Mouse (Mus musculus) adrenal gland, postnatal 36 days (tissue): ENCODE measurements around the gene Kif2a. TPM values are rescaled to one million over a fixed set of nuclear protein-coding genes. Genes with fewer than 3 reads are reported as not detected.

Experiments
- DNase-seq, 2 experiments: peaks; one replicate each; pipeline ENCODE4 v3.0.0; 2021; ENCODE audit warnings: mixed read lengths in 1 of 2
- long read RNA-seq, 2 experiments: library from polyadenylated mRNA; stranded (forward); transcript quantifications; one replicate each; pipeline ENCODE4 v2.0.0; 2021; ENCODE audit warnings: borderline sequencing depth in 2 of 2
- total RNA-seq, 2 experiments: library from RNA; stranded (reverse); gene quantifications; 2 replicates each; pipeline ENCODE4 v1.2.3; 2021

Kif2a gene
- 10 to 100 TPM; 49.5 to 51.6 TPM for total RNA-seq
- long read RNA-seq, experiment 1, full-length matches to known transcripts = 1 of 7 reads
- long read RNA-seq, experiment 1, partial matches to known transcripts = 2 of 7 reads
- long read RNA-seq, experiment 1, other reads (novel, unspliced or antisense) = 4 of 7 reads
- long read RNA-seq, experiment 2, full-length matches to known transcripts = 1 of 2 reads
- long read RNA-seq, experiment 2, partial matches to known transcripts = 0 of 2 reads
- long read RNA-seq, experiment 2, other reads (novel, unspliced or antisense) = 1 of 2 reads

DNA sequence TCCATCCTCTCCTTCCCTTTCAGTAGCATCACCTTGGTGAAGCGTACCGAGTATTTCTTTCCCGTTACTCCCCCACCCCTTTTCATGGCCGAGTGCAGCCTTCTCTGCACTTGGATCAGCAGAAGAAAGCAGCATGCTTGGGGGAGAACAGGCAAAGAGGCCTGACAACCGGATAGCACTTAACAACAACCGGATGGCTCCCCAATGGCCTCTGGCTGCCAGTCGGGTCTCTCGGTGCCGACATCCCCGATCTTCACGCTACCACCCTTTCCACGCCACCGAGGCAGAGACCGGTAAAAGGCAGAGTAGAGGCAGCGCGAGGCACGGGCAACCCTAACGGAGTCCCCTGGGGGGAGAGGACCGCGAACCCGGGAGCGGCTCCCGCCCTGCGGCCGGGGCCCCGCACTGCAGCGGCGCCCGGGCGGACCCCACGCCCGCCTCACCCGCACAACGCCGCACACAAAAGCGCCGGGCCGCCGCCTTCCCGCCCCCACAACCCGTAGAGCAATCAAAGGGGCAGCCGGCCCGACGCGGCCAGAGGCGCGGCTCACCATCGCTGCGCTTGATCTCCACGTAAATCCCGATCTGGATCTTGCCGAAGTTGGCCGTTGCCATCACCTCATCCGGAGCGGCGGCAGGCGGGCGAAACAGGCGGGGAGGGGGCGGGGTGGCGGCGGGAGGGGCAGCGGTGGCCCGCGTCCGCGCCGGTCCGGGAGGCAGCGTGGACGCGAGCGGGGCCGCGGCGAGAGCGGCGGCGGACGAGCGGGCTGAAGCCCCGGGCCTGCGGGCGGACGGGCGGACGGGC, at the start of gene Kif2a:
TSS of gene Kif2a (minus strand) at position 666 of the 805 bp plus-strand sequence.
- DNase-seq = peak; percentile 46 to 55

DNA sequence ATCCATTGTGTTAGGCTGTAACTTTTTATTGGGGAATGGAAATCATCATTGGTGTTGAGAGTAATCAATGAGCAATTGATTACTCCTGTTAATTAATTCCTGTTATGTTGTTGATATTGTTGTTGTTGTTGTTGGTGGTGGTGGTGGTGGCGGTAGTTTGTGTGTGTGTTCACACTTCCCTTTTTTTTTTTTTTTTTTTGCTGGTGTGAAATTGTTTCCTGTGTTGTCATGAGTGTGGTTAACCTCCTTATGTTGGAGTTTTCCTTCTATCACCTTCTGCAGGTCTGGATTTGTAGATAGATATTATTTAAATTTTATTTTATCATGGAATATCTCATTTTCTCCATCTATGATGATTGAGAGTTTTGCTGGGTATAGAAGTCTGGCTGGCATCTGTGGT, 47.1 kb upstream of the Kif2a start:
- no peak for DNase-seq

DNA sequence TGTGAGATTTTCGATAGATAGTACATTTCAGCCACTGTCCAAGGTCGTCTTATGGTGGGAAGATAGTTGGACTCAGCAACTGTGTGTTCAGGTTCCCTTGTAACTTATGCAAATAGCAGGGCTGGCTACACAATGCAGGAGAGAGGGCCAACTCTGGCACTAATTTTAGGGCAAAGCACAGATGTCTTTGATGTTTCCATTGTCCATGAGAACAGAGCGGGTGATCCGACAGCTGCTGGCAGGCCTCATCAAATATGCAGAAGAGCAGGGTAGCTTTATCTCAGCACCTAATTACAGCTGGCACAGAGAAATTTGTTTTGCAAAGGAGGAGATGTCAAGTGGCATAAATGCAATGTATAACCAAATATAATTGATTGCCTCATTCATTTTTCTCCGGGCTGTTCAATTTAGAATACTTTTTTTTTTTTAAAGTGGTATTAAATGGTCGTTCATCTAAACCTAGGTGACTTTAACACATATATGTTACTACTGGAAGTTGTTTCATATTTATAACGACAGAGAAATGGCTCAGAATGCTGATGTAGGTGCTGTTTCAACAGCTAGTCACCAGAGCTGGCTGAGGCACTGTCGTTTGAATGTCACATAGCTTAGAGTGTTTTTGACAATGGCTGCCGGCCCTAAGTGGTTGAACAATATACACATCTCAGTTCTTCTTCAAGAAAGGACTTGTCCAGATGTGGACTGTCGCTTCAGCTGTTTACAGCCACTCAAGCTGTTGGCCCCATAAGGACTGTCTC, 43.4 kb upstream of the Kif2a start:
- DNase-seq = no peak

DNA sequence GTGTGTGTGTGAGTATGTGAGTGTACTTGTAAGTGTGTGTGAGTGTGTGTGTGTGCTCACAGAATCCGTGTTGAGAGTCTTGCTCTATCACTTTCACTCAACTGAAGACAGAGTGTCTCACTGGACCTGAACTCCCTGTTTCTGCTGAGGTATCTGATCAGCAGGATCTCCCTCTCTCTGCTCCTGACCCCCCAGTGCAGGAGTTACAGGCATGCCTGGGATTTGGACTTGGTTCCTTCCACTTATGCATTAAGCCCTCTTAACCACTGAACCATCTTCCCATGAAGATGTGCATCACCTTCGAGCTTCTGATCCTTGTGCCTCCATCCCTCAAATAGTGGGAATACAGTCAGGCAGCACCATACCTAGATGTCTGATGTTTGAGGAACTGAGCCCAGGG, 42.3 kb upstream of the Kif2a start:
- no peak for DNase-seq

DNA sequence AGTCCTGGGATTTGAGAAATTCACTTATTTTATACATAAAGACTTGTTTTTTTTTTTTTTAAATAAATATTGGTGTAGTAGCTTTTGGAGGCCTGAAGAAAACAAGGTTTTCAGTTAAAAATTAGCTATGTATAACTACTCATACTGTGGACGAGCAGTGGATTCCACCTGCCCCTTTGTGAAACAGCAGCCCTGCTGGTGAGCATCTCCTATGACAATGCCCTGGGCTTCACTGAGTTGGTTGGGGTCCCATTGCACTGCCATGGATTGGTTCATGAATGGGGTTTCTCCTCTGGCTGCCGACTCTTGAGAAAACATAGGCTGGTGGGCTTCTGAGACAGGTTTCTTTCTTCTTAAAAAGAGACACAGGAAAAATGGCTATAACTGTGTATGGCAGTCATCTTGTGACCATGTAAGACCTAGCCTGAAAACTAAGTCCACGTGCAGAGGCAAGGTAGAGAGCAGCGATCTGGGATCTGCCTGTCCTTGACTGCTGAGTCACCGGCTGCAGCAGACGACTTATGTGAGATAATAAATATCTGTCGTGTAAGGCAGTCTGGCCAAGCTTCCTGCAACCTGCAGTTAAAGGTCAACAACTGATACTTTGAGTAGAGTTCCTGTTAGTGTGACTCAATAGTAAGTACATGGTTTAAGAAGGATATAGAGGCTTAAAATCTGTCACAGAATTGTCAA, 41.3 kb upstream of the Kif2a start:
- peak; percentile 69 to 76 for DNase-seq

DNA sequence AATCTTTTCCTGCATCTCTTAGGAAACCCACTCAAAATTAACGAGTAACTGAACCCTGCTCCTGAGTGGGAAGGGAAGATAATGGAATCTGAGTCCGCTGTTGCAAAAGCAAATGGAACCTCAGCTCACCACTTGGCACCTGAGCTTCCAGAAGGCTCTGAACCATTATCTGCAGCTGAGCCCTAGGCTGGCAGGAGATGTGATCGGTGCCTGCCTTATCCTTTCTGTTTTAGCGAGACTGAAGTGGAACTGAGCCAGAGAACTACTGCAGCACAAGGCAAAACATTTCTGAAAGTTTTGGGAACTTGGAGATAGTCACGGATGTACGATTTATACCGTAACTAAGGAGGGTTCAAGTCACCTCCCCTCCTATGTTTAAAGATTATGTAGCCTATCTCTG, 38.2 kb upstream of the Kif2a start:
- no peak for DNase-seq

DNA sequence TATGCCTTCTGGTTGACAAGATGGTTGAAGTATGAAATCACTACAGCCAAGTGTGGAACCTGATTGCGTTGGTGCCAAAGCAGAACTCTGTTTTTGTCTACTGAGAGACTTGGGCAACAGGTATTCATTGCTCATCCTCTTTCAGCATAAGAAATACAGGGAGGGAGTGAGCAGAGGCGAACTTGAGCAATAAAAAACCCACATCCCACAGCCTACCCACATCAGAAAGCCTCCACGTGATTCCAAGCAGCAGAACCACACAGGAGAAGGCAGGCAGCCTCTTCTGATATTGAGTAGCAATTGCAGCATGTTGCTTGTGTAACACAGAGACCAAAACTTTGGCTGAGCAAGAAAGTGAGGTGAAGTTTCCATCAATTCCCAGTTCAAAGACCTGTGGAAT, 37.5 kb upstream of the Kif2a start:
- DNase-seq = no peak

DNA sequence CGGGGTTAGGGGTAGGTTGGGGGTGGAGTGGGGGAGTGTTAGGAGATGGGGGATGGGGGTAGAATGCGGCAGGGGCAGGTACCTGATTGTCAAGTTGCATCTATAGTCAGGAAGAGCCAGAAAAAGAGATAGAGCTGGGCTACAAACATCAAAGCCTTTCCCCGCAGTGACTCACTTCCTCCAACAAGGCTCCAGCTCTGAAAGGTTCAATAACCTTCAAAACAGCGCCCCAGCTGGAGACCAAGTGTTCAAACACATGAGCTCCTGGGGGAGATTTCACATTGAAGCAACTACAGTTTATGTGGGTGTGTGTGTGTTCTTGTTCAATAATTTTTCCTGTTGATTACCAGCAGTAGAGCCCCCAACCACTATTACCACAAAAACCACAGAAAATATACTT, 34.4 kb upstream of the Kif2a start:
- peak; percentile 66 to 73 for DNase-seq

DNA sequence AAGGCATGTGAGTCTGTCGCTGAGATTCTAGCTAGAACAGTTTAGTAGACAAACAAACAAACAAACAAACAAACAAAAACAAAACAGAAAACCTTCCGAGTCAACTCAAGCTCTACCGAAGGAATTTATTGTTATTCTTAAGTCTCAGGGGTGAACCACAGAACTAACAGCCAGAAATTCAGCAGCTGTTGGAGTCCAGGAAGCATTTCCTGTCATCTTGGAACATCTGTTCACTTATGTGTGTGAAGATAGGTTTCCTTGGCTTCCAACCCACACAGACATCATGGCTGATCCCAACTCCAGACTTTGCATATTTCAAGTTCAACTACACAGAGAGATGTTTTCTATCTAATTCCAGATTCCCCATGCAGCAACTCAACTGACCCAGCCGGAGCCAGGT, 32.6 kb upstream of the Kif2a start:
- DNase-seq = no peak

DNA sequence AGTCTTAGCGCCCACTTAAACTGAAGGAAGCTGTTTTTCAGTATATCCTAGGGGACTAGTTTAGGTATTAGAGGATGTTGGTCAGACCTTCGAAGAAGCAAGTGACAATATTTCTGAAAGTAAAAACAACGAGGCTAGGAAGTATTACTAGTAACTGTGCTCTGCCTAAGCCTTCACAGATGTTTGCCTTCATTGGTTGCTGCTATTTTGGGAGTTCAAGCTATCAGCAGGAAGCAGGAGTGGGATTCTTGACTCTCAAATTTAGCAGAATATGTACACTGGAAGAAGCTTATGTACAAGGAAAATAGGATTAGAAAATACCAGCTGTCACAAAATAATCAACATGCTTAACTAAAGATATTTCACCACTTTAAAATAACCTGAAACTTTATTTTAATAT, 29.4 kb upstream of the Kif2a start:
- DNase-seq = no peak

DNA sequence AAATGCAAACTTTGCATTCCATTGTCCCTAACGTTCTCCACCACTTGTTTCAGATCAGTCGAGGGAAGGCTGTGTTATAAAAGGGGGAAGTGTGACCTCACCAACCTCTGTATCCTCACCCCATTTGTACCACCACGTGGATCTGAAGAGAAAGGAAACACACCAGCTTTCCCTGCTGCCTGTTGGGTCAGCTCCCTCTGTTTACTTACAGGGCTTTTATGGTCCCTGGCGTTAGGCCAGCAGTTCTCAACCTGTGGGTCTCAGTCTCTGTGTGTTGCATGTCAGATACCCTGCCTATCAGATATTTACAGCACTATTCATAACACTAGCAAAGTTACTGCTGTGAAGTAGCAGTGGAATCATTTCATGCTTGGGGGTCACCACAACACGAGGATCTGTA, 22.3 kb upstream of the Kif2a start:
- DNase-seq = no peak

DNA sequence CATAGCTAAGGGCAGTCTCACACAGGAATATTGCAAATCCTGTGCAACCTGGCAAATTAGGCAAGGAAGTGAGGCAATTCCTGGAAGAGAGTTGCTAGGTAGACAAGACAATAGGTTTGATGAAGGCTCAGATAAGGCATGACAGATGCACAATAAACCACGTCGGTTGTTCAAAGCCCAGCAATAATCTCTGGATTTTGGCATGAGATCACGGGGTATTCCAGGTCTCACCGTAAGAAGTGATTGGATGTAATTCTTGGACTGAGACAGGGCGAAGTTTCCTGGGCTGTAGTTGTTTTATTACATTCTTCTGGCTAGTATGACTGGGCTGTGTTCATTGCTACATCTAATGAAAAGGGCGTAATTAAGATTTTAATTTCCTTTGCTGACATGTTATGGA, 20.6 kb upstream of the Kif2a start:
- DNase-seq = no peak

DNA sequence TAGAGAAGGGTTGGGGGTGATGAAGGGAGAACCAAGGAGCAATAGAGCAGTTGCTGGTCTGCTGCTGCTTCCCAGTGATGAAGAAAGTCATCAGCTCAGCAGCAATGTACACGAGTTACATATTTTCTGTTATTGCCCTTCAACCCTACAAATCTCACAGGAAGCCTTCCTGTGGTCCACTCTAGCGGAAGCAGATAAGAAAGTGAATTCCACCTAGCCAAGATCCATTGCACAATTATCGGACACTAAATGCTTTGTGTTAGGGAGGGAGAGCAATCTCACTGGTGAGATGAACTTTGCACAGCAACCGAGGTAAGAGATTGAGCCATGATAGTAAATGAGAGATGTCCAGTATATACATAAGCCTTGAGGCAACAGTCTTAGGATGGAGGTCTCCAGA, 17.6 kb upstream of the Kif2a start:
- DNase-seq = no peak

DNA sequence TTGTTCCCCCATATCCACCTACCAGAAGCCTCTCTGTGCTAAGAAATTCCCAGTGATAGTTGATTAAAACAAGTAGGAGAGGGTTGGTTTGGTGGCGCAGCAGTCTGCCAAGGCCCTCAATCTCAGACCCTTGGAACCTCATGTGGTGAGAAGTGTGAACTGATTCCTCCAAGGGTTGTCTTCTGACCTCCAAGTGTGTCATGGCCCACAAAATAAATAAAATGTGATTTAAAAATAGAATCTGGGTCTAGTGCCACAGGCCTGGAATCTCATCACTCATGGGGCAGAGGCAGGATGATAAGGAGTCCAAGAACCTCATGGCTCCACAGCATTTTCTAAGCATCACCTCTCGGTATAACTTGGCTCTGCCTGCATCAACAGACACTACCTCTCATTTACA, 16.4 kb upstream of the Kif2a start:
- DNase-seq = no peak

DNA sequence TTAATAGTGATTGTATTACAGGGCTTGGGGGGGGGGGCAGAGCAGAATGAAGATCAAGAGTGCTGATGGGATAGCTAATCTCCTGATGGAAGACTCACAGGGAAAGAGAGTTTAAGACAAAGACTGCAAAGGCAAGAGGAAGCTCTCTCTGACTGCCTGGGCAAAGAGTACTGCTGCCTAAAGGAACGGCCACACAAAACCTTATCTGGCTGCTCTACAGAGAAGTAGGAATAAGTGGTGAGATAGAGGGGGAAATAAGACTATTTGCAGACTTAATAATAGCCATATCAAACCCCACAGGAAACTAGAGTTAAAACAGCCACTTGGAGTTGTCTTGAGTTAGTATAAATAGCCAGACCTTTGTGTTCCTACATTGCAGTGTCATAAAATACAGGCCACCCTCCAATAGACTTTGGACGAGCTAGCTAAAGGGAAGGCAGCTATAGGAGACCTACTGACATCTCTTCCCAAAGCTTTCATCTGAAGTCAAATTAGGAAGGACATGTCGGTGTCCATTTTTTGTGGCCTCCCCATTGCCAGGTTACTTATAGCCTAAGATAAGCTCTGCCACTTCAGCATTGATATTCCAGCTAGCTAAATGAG, 13.7 kb upstream of the Kif2a start:
- DNase-seq = no peak

DNA sequence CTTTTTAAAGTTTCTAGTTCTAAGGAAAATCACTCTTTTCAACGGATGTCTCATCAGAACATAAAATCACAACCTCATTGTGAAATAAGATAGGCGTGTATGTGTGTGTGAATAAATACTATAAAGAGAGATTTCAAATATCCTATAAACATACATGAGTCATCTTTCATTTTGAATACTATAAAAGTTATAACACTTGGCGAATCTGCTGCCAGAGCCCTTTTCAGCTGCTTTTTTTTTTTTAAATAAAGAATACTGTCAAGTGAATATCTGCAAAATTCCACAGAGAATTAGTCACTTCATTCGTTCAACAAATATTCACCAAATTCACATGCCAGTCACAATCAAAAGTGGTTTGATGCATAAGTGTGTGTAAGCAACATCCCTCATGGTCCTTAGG, 13.2 kb upstream of the Kif2a start:
- no peak for DNase-seq

DNA sequence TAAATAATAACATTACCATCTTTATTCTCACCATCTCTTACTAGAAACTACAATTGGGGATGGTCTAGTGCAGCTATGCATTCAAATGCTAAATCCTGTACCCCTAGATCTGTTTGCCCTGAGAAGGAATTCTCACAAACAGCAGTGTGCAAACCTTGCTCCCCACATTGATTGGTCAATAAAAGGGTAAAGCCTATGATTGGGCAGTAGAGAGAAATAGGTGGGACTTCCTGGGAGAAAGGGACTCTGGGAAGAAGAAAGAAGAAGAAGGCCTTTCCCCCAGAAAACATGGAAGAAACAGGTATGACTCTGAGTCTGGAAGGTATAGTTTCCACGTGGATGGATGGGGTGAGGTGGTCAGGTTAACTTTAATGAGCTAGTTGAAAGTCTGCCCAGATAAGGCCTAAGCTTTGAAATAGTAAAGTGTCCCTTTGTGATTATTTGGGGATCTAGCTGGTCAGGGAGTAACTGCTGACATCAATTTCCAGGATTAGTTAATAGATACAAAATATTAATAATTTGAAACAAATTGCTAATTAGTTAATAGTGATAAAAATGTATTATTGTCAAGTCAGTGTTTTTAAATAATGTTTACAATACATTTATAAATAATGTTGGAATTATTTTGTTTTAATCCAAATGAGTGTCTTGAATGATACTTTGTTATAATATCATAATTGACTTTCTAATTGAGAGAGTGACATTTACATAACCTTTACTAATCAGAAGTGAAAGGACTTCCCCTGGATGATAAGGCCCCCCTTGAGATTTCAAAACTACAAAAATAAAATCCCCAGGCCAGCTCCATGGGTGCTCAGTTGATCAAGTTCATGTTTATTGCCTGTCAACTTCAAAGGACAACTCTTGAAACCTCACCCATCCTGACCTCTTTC, 12.3 kb upstream of the Kif2a start:
- no peak for DNase-seq

DNA sequence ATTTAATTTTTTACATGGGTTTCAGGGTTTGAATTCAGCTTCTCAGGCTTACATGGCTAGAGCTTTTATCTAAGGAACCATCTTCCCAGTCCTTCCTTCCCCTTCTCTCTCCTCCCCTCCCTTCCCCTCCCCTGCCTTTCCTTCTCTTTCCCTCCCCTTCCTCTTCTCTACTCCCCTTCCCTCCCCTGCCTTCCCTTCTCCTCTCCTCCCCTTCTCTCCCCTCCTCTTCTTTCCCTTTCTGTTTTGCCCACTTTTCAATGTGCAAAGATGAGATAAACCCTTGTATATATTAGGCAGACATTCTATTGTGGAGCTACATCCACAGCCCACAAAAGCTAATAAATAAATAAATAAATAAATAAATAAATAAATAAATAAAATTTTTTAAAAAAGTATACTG, 9.3 kb upstream of the Kif2a start:
- no peak for DNase-seq

DNA sequence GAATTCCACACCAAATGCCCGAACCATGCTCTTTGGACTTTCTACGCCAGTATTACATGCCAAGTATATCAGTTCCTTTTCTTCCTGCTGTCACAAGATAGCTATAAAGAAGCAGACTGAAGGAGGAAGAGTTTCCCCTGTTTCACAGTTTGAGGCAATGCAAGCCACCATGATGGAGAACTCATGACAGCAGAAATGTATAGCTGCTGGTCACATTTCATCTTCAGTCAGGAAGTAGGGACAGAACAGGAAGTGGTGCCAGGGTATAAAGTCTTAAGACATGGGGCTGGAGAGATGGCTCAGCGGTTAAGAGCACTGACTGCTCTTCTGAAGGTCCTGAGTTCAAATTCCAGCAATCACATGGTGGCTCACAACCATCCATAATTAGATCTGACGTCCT, 5.3 kb upstream of the Kif2a start:
- DNase-seq = no peak

DNA sequence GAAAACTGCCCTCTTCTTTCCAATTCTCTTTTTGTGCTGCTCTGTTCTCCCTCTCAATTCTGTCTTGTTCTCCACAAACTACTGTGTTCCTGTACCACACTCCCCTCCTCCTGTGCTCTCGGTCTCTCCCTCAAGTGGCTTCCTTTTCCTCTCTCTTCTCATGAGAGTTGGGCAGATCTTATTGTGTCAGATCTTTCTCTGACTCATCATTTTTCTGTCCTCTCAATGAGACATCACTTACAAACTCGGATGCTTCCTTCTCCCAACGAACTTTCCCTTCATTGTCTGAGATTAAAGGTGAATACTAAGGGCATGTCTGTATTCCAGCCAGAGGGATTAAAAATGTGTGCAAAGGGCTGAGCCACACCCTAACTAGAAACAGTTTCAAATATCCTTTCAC, 3.7 kb upstream of the Kif2a start:
- no peak for DNase-seq
